Mouse (Mus musculus): Measurements from ENCODE around the gene Scarb1.

Scarb1 gene

DNA sequence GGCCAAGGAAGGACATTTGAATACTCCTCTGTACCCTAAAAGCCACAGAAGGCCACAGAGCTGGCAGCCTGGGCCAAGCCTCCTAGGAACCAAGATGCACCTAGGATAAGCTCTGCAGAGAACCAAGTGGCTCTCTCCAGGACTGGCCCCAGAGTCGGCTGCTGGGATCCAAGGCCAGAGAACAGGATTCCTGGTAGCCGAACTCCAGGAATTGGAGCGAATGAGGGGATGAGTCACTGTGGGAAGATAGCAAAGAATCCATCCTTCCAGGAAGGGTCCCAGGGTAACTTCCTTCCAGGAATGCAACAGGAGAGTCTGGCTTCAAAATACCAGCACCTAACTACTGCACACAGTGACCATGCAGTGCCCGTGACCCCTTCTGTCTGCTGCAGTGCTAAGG, 8.6 kb downstream of the Scarb1 start:
- no peak for DNase-seq (ENCODE audit: low read depth, low spot score)

DNA sequence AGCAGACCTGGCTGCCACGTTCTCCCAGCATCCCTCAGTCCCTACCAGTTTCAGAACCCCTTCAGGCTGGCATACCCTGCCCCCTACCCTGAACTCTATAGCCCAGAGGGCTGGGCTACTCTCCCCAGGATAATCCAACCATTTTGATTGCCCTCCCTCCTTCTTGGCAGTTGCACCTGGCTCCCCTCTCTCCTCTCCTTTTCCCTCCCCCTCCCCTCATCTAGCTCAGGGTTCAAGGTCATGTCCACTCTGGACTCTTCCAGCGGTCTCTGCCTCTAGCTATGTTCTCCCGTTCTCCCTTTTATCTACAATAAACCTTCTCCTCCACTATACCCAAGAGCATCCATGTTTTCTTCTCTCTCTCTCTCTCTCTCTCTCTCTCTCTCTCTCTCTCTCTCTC, 9.1 kb downstream of the Scarb1 start:
- no peak for DNase-seq (ENCODE audit: low read depth, low spot score)

GRCm38 (mm10) chr5:125331094-125331493, 9.8 kb downstream of the Scarb1 start:
- no peak for DNase-seq (ENCODE audit: low read depth, low spot score)

GRCm38 (mm10) chr5:125330656-125331055, 10.2 kb downstream of the Scarb1 start:
- DNase-seq (ENCODE audit: low read depth, low spot score) = no peak

- DNase-seq (ENCODE audit: low read depth, low spot score) = no peak
Observed at GRCm38 (mm10) chr5:125330191-125330590, 10.7 kb downstream of the Scarb1 start.

DNA sequence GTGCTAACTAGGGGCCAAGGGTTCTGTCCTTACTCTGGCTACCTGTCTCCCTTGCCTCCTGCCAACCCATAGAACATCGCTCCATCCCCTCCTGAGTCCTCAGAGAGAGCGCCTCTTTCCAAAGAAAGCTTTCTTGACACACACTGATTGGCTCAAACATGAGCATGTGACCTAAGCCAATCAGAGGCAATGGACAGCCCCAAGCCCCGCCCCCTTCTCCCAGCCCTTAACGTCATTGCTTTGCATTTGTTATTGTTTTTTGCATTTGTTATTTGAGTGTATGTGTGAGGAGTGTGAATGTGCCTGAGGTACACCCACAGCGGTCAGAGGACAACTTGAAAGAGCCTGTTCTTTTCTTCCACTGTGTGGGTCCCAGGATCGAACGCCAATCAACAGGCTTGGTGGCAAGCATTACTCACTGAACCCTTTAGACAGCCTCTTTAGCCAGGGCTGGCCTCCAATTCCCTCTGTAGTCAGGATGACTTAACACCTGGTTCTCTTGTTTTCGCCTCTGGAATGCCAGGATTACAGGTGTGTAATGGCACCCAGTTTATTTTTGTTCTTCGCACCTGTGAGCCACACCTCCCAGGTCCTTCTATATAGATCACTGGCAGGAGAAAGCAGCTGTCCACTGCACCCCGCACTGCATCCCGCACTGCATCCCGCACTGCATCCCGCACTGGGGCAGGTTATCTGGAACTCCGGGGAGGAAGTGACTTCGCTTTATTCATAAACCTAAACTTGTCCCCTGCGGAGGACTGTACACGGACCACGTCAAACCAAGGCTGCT, 13.1 kb downstream of the Scarb1 start:
- DNase-seq (ENCODE audit: low read depth, low spot score) = no peak

GRCm38 (mm10) chr5:125326351-125326750, 14.5 kb downstream of the Scarb1 start:
- DNase-seq (ENCODE audit: low read depth, low spot score) = no peak

DNA sequence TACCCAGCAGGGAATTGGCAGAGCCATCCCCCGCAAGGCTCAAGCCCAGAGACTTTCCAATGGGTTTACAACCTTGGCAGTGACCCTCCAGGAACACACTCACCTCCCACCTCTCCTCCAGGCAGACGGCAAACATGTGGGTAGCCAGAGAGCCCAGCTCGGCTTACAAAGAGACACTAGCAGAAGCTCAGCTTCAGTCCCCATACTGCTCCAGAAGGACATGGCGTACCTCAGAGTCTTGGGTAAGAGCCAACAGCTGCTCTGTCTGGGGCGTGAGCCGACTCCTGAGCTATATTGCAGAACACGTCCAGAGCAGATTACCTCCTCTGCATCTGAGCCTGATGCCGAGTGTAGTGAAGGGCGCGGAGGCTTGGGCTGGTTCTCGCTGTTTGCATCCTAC, 15.0 kb downstream of the Scarb1 start:
- no peak for DNase-seq (ENCODE audit: low read depth, low spot score)

GRCm38 (mm10) chr5:125325285-125325684, 15.6 kb downstream of the Scarb1 start:
- DNase-seq (ENCODE audit: low read depth, low spot score) = no peak

DNA sequence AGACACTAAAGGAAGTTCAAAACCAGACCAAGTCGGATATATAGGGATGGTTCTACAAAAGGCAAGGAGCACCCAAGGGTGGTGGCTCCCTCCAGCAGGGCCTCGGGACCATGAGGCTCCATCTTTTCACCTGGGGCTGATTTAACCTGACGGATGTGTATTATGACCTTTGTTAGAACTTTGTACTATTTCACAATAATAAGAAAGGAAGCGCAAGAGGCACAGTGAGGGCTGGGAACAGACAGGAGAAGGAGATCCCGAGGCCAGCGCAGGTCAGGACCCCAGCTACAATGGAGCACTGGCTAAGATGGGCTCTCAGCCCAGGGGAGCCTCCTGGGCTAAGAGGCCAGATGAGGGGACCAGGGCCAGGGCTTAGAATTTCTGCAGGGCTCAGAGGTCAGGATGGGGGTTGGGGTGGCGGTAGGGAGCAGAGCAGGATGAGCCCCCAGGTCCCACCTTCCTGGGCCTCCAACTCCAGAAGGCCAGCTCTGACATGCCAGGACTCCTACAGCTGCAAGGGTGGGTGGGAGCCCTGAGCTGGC, 16.9 kb downstream of the Scarb1 start:
- DNase-seq (ENCODE audit: low read depth, low spot score) = no peak

GRCm38 (mm10) chr5:125323128-125323527, 17.8 kb downstream of the Scarb1 start:
- no peak for DNase-seq (ENCODE audit: low read depth, low spot score)

DNA sequence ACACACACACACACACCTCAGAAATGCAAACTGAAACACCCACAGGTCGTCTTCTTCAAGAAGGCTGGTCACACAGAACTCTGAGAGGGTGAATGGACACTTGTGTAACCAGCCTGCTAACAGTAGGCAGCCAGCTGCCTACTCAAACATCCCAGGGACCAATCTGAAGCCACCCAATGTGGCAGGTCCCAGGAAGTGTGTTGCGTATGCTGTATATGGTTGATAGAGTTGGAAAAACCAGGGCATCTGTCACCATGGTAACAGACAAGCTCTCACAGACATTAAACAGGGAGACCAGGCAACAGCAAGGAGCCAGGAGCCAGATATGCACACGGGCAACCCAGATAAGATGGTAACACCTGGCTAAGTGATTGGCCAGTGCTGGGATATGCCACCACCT, 19.1 kb downstream of the Scarb1 start:
- no peak for DNase-seq (ENCODE audit: low read depth, low spot score)

GRCm38 (mm10) chr5:125319057-125319800, 21.7 kb downstream of the Scarb1 start:
- no peak for DNase-seq (ENCODE audit: low read depth, low spot score)

DNA sequence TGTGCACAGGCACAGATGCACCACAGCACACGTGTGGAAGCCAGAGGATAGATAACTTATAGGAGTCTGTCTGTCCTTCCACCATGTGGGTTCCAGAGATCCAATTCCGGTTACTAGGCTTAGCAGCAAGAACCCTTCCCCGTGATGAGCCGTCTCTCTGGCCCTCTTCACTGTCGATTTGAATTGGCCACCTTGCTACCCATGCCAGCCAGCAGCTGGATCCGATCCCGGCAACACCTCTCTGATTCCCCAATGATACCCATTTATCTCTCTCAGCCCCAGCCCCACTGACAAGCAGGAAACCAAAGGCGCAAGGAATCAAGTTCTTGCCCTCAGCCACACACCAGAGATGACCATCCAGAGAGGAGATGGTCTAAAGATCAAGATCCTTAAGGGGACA, 22.9 kb downstream of the Scarb1 start:
- no peak for DNase-seq (ENCODE audit: low read depth, low spot score)

DNA sequence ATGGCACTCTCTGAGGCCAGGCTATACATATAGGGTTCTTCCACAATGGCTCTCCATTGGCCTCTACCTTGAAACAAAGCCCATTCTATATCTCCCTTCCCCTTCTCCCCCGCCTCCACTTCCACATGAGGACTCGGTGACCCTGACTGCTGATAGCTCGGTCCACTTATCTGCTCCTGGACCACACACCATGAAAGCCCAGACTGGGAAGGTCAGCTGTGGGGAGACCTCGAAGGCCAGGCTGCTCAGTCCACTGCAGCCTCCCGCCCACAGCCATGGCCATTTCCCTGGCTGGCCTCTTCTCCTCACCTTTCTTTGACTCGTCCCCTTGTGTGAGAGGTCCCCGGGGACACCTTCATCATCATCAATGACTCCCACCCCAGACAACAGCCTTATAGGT, 23.6 kb downstream of the Scarb1 start:
- no peak for DNase-seq (ENCODE audit: low read depth, low spot score)

- no peak for DNase-seq (ENCODE audit: low read depth, low spot score)
Observed at GRCm38 (mm10) chr5:125316771-125317170, 24.1 kb downstream of the Scarb1 start.

DNA sequence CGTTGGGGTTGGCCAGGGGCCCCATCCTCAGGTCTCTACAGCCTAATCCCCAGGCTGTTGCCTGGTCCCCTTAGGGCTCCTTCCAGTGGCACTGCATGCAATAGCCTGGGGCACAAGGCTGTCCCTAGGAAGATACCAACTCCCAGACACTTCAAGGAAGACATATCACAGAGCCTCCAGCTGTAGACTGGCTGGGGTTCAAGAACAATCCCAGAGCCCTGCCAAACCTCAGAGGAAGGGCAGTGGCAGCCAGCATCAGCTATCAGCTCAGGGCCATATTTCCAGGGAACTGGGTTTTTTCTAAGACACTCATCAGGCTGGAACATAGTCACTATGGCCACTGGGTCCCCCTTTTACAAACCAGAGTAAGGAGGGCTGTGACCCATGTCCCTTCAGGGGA, 25.8 kb downstream of the Scarb1 start:
- no peak for DNase-seq (ENCODE audit: low read depth, low spot score)

- no peak for DNase-seq (ENCODE audit: low read depth, low spot score)
Observed at GRCm38 (mm10) chr5:125313991-125314390, 26.9 kb downstream of the Scarb1 start.

DNA sequence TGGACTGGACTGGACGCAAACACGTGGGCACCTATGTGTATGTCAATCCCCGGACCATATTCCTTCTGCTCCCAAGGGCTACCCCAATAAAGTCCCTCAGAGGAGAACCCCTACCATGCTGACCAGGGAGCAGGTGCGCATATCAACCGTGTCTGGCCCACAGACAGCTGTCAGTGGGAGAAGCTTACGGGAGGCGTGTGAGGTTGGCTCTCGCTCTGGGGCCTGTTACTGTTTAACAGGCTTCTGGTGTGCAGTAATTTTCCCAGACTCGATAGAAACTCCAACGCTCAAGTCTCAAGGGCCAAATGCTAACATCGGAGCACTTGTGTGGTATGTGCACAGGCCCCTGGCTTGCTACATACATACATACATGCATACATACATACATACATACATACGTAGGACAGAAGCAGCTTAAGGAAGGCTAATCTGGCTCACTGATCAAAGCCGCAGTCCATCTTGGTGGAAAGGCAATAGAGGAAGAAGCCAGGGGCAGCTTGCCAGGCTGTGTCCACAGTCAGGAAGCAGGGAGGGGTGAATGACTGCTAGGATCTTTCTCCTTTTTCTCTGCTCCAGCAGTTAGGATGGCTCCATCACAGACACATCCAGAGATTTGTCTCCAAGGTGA, 27.8 kb downstream of the Scarb1 start:
- DNase-seq (ENCODE audit: low read depth, low spot score) = no peak

DNA sequence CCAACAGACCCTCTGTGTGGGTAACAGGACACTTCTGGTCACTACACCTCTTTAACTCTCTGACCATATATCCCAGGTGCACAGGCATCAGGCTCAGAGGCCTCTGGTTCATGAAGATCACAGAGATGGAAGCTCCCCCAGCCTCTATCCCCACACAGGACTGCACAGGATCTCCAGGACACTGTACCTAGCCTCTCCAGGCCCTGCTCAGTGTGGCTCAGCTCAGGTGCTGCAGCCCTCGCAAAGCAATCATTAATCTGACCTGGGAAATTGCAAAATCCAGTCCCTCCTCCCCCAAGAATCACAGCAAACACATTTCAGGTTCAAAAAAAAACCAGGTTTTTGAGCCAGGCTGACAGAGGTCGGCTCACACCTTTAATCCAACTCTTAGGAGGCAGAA, 29.9 kb downstream of the Scarb1 start:
- DNase-seq (ENCODE audit: low read depth, low spot score) = no peak

DNA sequence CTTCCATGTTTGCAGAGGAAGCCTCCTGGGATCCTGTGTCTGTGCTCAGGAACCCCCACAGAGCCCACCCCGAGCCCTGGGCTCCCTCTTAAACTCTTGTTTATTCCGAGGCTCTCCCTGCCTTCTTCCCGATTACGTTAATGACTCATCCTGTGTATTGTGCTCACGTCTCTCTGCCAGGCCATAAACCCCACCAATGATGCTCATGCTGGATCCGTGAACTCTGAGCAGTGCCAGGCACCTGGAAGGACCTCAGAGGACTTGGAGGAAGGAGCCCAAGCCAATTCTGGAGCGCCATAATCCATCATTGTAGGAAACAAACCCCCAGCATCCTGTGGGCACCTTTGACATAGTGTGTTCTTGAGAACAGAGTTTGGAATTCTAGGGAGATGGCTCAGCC, 31.7 kb downstream of the Scarb1 start:
- DNase-seq (ENCODE audit: low read depth, low spot score) = no peak

DNA sequence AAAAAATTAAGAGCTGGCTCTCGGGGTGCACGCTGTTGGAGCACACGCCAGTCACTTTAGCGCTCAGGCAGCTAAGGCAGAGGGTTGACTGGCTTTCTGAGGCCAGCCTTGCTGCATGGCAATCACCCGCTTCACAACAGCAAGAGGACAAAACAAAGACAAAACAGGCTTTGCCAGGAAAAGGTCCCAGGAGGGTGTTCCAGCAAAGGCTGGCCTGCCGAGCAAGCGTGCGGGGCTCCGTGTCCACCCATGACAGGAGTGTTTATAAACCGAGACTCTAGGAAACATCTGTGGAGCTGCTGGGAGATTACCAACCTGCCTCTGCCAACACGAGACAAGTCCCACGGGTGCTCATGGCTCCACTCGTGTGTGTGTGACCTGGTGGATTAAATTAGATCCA, 34.1 kb downstream of the Scarb1 start:
- no peak for DNase-seq (ENCODE audit: low read depth, low spot score)

All from retina, postnatal 7 days (tissue).